Mouse (Mus musculus): ENCODE results near the gene Eif2b3.

GRCm38 (mm10) chr4:117010231-117010630, 9.0 kb upstream of the Eif2b3 start:
- TF ChIP-seq POLR2A (IDR thresholded peaks at IDR 0.05; ENCODE audit: control insufficient read depth, extremely low read depth, insufficient read depth, low read length, poor library complexity) (no peak), CTCF (IDR thresholded peaks at IDR 0.05; ENCODE audit: borderline replicate concordance, control insufficient read depth, extremely low read depth, insufficient read depth, low read length, poor library complexity) (no peak)
